Mouse (Mus musculus) spleen, adult 2 months (tissue): ENCODE data around the gene Cant1.

Source experiments
- CTCF ChIP-seq: fragments of 200-500 bp; IDR thresholded peaks from 2 replicates; pipeline ENCODE4 v1.5.1; 2011; ENCODE audit warnings: mild to moderate bottlenecking, inconsistent platforms; ENCODE audit not compliant: insufficient read depth, insufficient read length, insufficient replicate concordance; ENCODE audit errors: extremely low read depth
- POLR2A ChIP-seq: fragments of 200-500 bp; IDR thresholded peaks from 2 replicates; pipeline ENCODE4 v1.6.1; 2011; ENCODE audit warnings: low read depth, low read length, inconsistent platforms

DNA sequence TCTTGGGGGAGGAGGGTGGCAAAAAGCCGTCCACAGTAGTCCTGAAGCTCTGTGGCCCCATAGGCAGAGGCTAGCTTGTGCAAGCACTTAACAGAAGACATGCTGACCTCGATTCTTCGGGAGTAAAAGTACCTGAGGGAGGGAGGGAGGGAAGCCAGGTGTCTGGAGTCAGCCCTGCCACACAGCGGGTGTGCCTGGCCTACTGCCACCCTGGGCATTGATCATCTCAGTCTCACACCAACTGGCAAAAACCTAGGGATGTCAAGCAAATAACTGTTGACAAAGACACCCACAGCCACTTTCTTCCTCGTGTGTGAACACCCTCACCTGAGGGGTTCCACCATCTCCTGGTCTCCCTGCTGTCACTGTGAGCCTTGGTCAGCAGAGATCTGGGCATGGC is 24.9 kb downstream of the Cant1 start:
- TF ChIP-seq POLR2A (no peak), CTCF (no peak)
